Comparison of ENCODE assay signal across 8 mouse cellular contexts in the genomic region with DNA sequence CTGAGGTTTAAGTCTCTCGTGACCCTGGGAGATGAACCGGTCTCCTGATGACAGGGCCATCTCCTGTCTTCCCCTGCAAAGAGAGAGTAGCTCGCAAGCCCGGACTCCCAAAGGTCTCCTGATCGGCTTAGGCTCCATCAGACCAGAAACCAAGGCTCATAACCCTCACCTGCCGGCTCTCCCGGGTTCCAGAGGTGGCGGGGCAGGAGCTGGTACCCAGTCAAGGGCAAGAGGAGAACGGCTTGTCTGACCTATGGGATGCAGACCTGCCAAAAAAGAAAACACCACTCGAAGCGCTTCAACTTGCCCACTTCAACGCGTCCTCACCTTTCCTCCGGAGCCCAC. TPM values are rescaled to one million over a fixed set of nuclear protein-coding genes. Genes with fewer than 3 reads are reported as not detected.
DNase-seq lines count a peak whose midpoint lies in the region; ATAC-seq and TF ChIP-seq lines count a peak whose summit lies in the region.

No protein-coding gene starts in this region.

- peak overlapping the region; percentile 98 for H3K27ac ChIP-seq in layer of hippocampus, adult 2 months
- peak overlapping the region; percentile 88 for H3K27ac ChIP-seq in embryonic facial prominence, embryonic 12.5 days
- peak overlapping the region; percentile 92 for H3K27ac ChIP-seq in intestine, embryonic 16.5 days (ENCODE audit: low read length)
- H3K27ac ChIP-seq in neural tube, embryonic 12.5 days: 0 out of 2 replicates have a peak overlapping the region, but pooled peaks have one; percentile 9

- no peak for TF ChIP-seq CTCF in layer of hippocampus, adult 2 months (conservative IDR thresholded peaks at IDR 0.05)

- H3K27me3 ChIP-seq in embryonic facial prominence, embryonic 12.5 days: no peaks in the 10 kb centered on the region
- no peaks in the 10 kb centered on the region for H3K27me3 ChIP-seq in intestine, embryonic 16.5 days (replicated peaks; ENCODE audit: control insufficient read depth, insufficient read depth, low read length)
- no peaks in the 10 kb centered on the region for H3K27me3 ChIP-seq in neural tube, embryonic 12.5 days (replicated peaks)

- intact Hi-C loops in left cerebral cortex, postnatal 36 days (cut with DNase I): loop anchor here (5.0 kb wide), 2 partner anchors 64 to 271 kb away; a partner anchor contains a TSS

- no peaks in the 10 kb centered on the region for H3K9me3 ChIP-seq in embryonic facial prominence, embryonic 12.5 days
- H3K9me3 ChIP-seq in intestine, embryonic 16.5 days (ENCODE audit: control insufficient read depth, low read length): no peaks in the 10 kb centered on the region
- H3K9me3 ChIP-seq in neural tube, embryonic 12.5 days: no peaks in the 10 kb centered on the region

- peak overlapping the region; percentile 62 for H3K4me2 ChIP-seq in embryonic facial prominence, embryonic 12.5 days (replicated peaks)
- peak overlapping the region; percentile 81 for H3K4me2 ChIP-seq in intestine, embryonic 16.5 days (ENCODE audit: low read depth, low read length)
- H3K4me2 ChIP-seq in neural tube, embryonic 12.5 days (replicated peaks): peak overlapping the region; percentile 80

- H3K9ac ChIP-seq in embryonic facial prominence, embryonic 12.5 days: peak overlapping the region; percentile 85
- H3K9ac ChIP-seq in intestine, embryonic 16.5 days (ENCODE audit: low read depth, low read length): peak overlapping the region; percentile 90
- peak overlapping the region; percentile 95 for H3K9ac ChIP-seq in neural tube, embryonic 12.5 days

- H3K4me1 ChIP-seq in embryonic facial prominence, embryonic 12.5 days: peaks cover 15% of the 10 kb centered on the region
- H3K4me1 ChIP-seq in intestine, embryonic 16.5 days (ENCODE audit: control insufficient read depth, insufficient read depth, low read length): peaks cover 19% of the 10 kb centered on the region
- H3K4me1 ChIP-seq in neural tube, embryonic 12.5 days: peaks cover 25% of the 10 kb centered on the region

- DNase-seq in layer of hippocampus, adult 2 months (ENCODE audit: low spot score in 2 of 2): no peak
- DNase-seq in layer of hippocampus, postnatal 25 days (ENCODE audit: extremely low spot score in 1 of 2, low spot score in 1 of 2): no peak
- DNase-seq in thymus, postnatal 14 days: no peak
- DNase-seq in left cerebral cortex, postnatal 36 days (ENCODE audit: low spot score in 2 of 2): no peak
- DNase-seq in right cerebral cortex, postnatal 14 days: no peak

- no peak for ATAC-seq in embryonic facial prominence, embryonic 12.5 days (ENCODE audit: insufficient number of reproducible peaks, insufficient read depth, low FRiP score, low TSS enrichment)
- ATAC-seq in intestine, embryonic 16.5 days: peak; percentile 49
- ATAC-seq in neural tube, embryonic 12.5 days (ENCODE audit: low FRiP score, low read depth): peak; percentile 42

- peak overlapping the region; percentile 99 for H3K4me3 ChIP-seq in layer of hippocampus, adult 2 months
- peak overlapping the region; percentile 96 for H3K4me3 ChIP-seq in embryonic facial prominence, embryonic 12.5 days
- H3K4me3 ChIP-seq in intestine, embryonic 16.5 days (ENCODE audit: low read length): peak overlapping the region; percentile 71
- peak overlapping the region; percentile 87 for H3K4me3 ChIP-seq in neural tube, embryonic 12.5 days

- H3K36me3 ChIP-seq in embryonic facial prominence, embryonic 12.5 days: peaks cover 29% of the 10 kb centered on the region
- H3K36me3 ChIP-seq in intestine, embryonic 16.5 days (ENCODE audit: control insufficient read depth, insufficient read depth, low read length): peaks cover 11% of the 10 kb centered on the region; the same call in 1 of the 2 replicates
- peaks cover 26% of the 10 kb centered on the region for H3K36me3 ChIP-seq in neural tube, embryonic 12.5 days

- under 1% methylated on average over 14 of the region's 14 CpGs for WGBS in embryonic facial prominence, embryonic 12.5 days
- WGBS in intestine, embryonic 16.5 days: under 1% methylated on average over 14 of the region's 14 CpGs
- WGBS in neural tube, embryonic 12.5 days: under 1% methylated on average over 14 of the region's 14 CpGs

RNA-seq across cellular contexts. Expression of a gene that starts 0.4 kb away (rescaled TPM):
- 100 to 1,000 TPM; 343 to 345 TPM for total RNA-seq in layer of hippocampus, adult 2 months (2021)
- total RNA-seq in layer of hippocampus, postnatal 25 days (2021): 100 to 1,000 TPM; 331 to 395 TPM
- 505 and 511 TPM in 2 replicates for polyA plus RNA-seq in embryonic facial prominence, embryonic 12.5 days (2016; fragmentation: Nextera tagmentation; extraction: Ambion mirVana)
- polyA plus RNA-seq in intestine, embryonic 16.5 days (2015; fragmentation: Nextera tagmentation; extraction: Ambion mirVana): 486 and 518 TPM in 2 replicates
- polyA plus RNA-seq in neural tube, embryonic 12.5 days (2016; fragmentation: Nextera tagmentation; extraction: Ambion mirVana): 397 and 398 TPM in 2 replicates
- total RNA-seq in left cerebral cortex, postnatal 36 days (2021): 100 to 1,000 TPM; 304 to 327 TPM

RNA-seq across cellular contexts. Expression of a gene that starts 0.4 kb away (rescaled TPM):
- 100 to 1,000 TPM; 153 to 155 TPM for total RNA-seq in layer of hippocampus, adult 2 months (2021)
- 100 to 1,000 TPM; 155 to 160 TPM for total RNA-seq in layer of hippocampus, postnatal 25 days (2021)
- polyA plus RNA-seq in embryonic facial prominence, embryonic 12.5 days (2016; fragmentation: Nextera tagmentation; extraction: Ambion mirVana): 134 and 136 TPM in 2 replicates
- polyA plus RNA-seq in intestine, embryonic 16.5 days (2015; fragmentation: Nextera tagmentation; extraction: Ambion mirVana): 202 TPM in 2 replicates
- polyA plus RNA-seq in neural tube, embryonic 12.5 days (2016; fragmentation: Nextera tagmentation; extraction: Ambion mirVana): 134 and 147 TPM in 2 replicates
- 100 to 1,000 TPM; 152 TPM for total RNA-seq in left cerebral cortex, postnatal 36 days (2021)

RNA-seq across cellular contexts. Expression of a gene that starts 38.1 kb away (rescaled TPM):
- under 1 TPM; 0.49 to 0.61 TPM for total RNA-seq in layer of hippocampus, adult 2 months (2021)
- under 1 TPM; 0.38 to 0.52 TPM for total RNA-seq in layer of hippocampus, postnatal 25 days (2021)
- 0.15 and 0.24 TPM in 2 replicates for polyA plus RNA-seq in embryonic facial prominence, embryonic 12.5 days (2016; fragmentation: Nextera tagmentation; extraction: Ambion mirVana)
- polyA plus RNA-seq in intestine, embryonic 16.5 days (2015; fragmentation: Nextera tagmentation; extraction: Ambion mirVana): 0.09 TPM in 1 of 2 replicates, not detected in the other
- polyA plus RNA-seq in neural tube, embryonic 12.5 days (2016; fragmentation: Nextera tagmentation; extraction: Ambion mirVana): 0.35 and 0.42 TPM in 2 replicates
- total RNA-seq in left cerebral cortex, postnatal 36 days (2021): under 1 TPM; 0.37 to 0.86 TPM

Comparison
In these comparisons a context has a peak if more than half of its experiments do, and no peak if none do; other contexts are left out.
1. H3K27ac ChIP-seq: peak in every context shown above with its lines; median percentile 98 in layer of hippocampus, adult 2 months; 92 in intestine, embryonic 16.5 days; 88 in embryonic facial prominence, embryonic 12.5 days; 9 in neural tube, embryonic 12.5 days.